Mouse (Mus musculus): ENCODE data around the gene Gm11555. TPM values are rescaled to one million over a fixed set of nuclear protein-coding genes. Genes with fewer than 3 reads are reported as not detected.
"Not testable (repeated sequence)": the region's sequence is repeated elsewhere in the genome, so short reads cannot be mapped to it uniquely, and the experiment has no call there.

Gene Gm11555
- polyA plus RNA-seq, 1 experiment = not detected

DNA sequence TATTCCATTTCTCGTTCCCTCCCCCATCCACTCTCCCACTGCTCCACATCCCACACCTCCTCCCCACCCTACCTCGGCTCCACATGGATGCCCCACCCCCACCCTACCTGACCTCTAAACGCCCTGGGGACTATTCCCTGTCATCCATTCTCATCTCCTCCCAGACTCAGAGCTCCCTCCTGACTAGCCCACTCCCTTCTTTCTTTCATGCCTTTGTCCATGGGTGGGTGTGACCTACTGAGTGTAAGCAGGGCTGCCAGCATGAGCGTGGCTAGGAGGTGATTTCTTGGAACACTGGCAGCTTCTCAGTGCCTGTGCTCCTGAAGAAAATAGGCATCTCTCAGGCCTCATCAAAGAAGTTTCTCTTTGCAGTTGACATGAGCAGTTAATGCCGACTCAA, 7.0 kb upstream of the Gm11555 start:
- Histone ChIP-seq H3K27ac (ENCODE audit: control insufficient read depth, insufficient read depth, low read length) (no peak overlapping the region), H3K27me3 (ENCODE audit: control insufficient read depth, insufficient read depth, low read length) (no peaks in the 10 kb centered on the region), H3K4me1 (replicated peaks; ENCODE audit: control insufficient read depth, insufficient read depth, low read length) (no peaks in the 10 kb centered on the region), H3K4me3 (ENCODE audit: control insufficient read depth, insufficient read depth, low read length) (no peak overlapping the region), H3K36me3 (ENCODE audit: control insufficient read depth, insufficient read depth, low read length) (no peaks in the 10 kb centered on the region)
- TF ChIP-seq POLR2A (IDR thresholded peaks at IDR 0.05; ENCODE audit: control insufficient read depth, extremely low read depth, insufficient read depth, low read length, poor library complexity) (no peak), CTCF (IDR thresholded peaks at IDR 0.05; ENCODE audit: borderline replicate concordance, control insufficient read depth, extremely low read depth, insufficient read depth, low read length, poor library complexity) (no peak)
- DNase-seq = no peak
- 70% methylated on average over 5 of the region's 5 CpGs for WGBS

- H3K27ac ChIP-seq (ENCODE audit: control insufficient read depth, insufficient read depth, low read length) = no peak overlapping the region
- H3K4me3 ChIP-seq (ENCODE audit: control insufficient read depth, insufficient read depth, low read length) = no peak overlapping the region
- no peaks in the 10 kb centered on the region for H3K36me3 ChIP-seq (ENCODE audit: control insufficient read depth, insufficient read depth, low read length)
- TF ChIP-seq CTCF (IDR thresholded peaks at IDR 0.05; ENCODE audit: borderline replicate concordance, control insufficient read depth, extremely low read depth, insufficient read depth, low read length, poor library complexity) = no peak
- TF ChIP-seq POLR2A (IDR thresholded peaks at IDR 0.05; ENCODE audit: control insufficient read depth, extremely low read depth, insufficient read depth, low read length, poor library complexity) = no peak
- 91% methylated on average over 15 of the region's 15 CpGs for WGBS
- no peaks in the 10 kb centered on the region for H3K4me1 ChIP-seq (replicated peaks; ENCODE audit: control insufficient read depth, insufficient read depth, low read length)
- no peaks in the 10 kb centered on the region for H3K27me3 ChIP-seq (ENCODE audit: control insufficient read depth, insufficient read depth, low read length)
- DNase-seq = no peak
These were observed 3.6 kb downstream of the Gm11555 start for GRCm38 (mm10) chr11:99646444-99646843.

- no peak for DNase-seq
- WGBS = 84% methylated on average over 3 of the region's 3 CpGs
- TF ChIP-seq CTCF (IDR thresholded peaks at IDR 0.05; ENCODE audit: borderline replicate concordance, control insufficient read depth, extremely low read depth, insufficient read depth, low read length, poor library complexity) (no peak), POLR2A (IDR thresholded peaks at IDR 0.05; ENCODE audit: control insufficient read depth, extremely low read depth, insufficient read depth, low read length, poor library complexity) (no peak)
- Histone ChIP-seq H3K27ac (ENCODE audit: control insufficient read depth, insufficient read depth, low read length) (no peak overlapping the region), H3K36me3 (ENCODE audit: control insufficient read depth, insufficient read depth, low read length) (no peaks in the 10 kb centered on the region), H3K27me3 (ENCODE audit: control insufficient read depth, insufficient read depth, low read length) (no peaks in the 10 kb centered on the region), H3K4me3 (ENCODE audit: control insufficient read depth, insufficient read depth, low read length) (no peak overlapping the region), H3K4me1 (replicated peaks; ENCODE audit: control insufficient read depth, insufficient read depth, low read length) (no peaks in the 10 kb centered on the region)
These were observed 5.7 kb downstream of the Gm11555 start for GRCm38 (mm10) chr11:99644351-99644750.

DNA sequence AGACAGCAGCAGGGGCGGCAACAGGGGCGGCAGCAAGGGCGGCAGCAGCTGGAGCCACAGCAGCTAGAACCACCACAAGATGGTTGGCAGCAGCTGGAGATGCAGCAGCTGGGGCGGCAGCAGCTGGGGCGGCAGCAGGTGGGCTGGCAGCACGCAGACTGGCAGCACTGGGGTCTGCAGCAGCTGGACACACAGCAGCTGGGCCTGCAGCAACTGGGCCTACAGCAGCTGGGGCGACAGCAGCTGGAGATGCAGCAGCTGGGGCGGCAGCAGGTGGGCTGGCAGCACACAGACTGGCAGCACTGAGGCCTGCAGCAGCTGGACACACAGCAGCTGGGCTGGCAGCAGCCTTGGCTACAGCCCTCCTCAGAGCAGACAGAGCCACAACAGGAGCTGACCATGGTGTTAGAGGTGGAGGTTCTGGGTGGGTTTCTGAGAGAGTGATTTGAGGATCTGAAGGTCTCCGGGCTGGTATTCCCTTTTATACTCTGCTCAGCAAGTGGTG, 6.3 kb downstream of the Gm11555 start, which contains the start of gene Krtap4-7:
TSS of gene Krtap4-7 (minus strand) at position 455 of the 505 bp plus-strand sequence.
- not testable (repeated sequence) for H3K27me3 ChIP-seq (ENCODE audit: control insufficient read depth, insufficient read depth, low read length); DNase-seq; H3K36me3 ChIP-seq (ENCODE audit: control insufficient read depth, insufficient read depth, low read length); H3K4me3 ChIP-seq (ENCODE audit: control insufficient read depth, insufficient read depth, low read length); H3K4me1 ChIP-seq (replicated peaks; ENCODE audit: control insufficient read depth, insufficient read depth, low read length); H3K27ac ChIP-seq (ENCODE audit: control insufficient read depth, insufficient read depth, low read length)
- 82% methylated on average over 9 of the region's 9 CpGs for WGBS

GRCm38 (mm10) chr11:99640926-99641325, 9.1 kb downstream of the Gm11555 start:
- WGBS = 27% methylated on average over 1 of the region's 1 CpGs
- TF ChIP-seq CTCF (IDR thresholded peaks at IDR 0.05; ENCODE audit: borderline replicate concordance, control insufficient read depth, extremely low read depth, insufficient read depth, low read length, poor library complexity) (no peak), POLR2A (IDR thresholded peaks at IDR 0.05; ENCODE audit: control insufficient read depth, extremely low read depth, insufficient read depth, low read length, poor library complexity) (no peak)
- Histone ChIP-seq H3K4me3 (ENCODE audit: control insufficient read depth, insufficient read depth, low read length) (no peak overlapping the region), H3K36me3 (ENCODE audit: control insufficient read depth, insufficient read depth, low read length) (no peaks in the 10 kb centered on the region), H3K4me1 (replicated peaks; ENCODE audit: control insufficient read depth, insufficient read depth, low read length) (no peaks in the 10 kb centered on the region), H3K27me3 (ENCODE audit: control insufficient read depth, insufficient read depth, low read length) (no peaks in the 10 kb centered on the region), H3K27ac (ENCODE audit: control insufficient read depth, insufficient read depth, low read length) (no peak overlapping the region)
- DNase-seq = no peak

DNA sequence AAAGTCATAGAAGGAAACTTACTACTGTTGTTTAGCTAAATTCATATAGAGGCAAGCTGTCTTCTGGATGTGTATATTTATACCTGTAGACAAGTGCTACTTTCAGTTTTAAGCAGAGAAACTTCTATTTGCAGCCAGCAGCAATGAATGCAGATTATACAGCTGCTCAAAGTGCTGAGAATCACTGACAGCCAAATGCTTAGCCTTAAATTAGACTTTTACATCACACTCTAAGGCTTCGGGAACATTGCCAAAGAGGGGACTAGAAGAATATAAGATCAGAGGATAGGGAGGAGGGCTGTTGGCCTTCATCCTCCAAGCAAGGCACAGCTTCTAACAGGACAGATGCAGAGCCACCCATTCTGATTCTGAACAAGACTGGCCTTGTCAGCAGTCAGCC, 12.9 kb downstream of the Gm11555 start:
- WGBS = 89% methylated on average over 1 of the region's 1 CpGs
- DNase-seq = no peak
- Histone ChIP-seq H3K27me3 (ENCODE audit: control insufficient read depth, insufficient read depth, low read length) (no peaks in the 10 kb centered on the region), H3K4me3 (ENCODE audit: control insufficient read depth, insufficient read depth, low read length) (no peak overlapping the region), H3K4me1 (replicated peaks; ENCODE audit: control insufficient read depth, insufficient read depth, low read length) (no peaks in the 10 kb centered on the region), H3K27ac (ENCODE audit: control insufficient read depth, insufficient read depth, low read length) (no peak overlapping the region), H3K36me3 (ENCODE audit: control insufficient read depth, insufficient read depth, low read length) (no peaks in the 10 kb centered on the region)
- no peak for TF ChIP-seq CTCF (IDR thresholded peaks at IDR 0.05; ENCODE audit: borderline replicate concordance, control insufficient read depth, extremely low read depth, insufficient read depth, low read length, poor library complexity)
- TF ChIP-seq POLR2A (IDR thresholded peaks at IDR 0.05; ENCODE audit: control insufficient read depth, extremely low read depth, insufficient read depth, low read length, poor library complexity) = no peak

GRCm38 (mm10) chr11:99634653-99635134, 15.3 kb downstream of the Gm11555 start, which contains the start of gene Krtap4-2:
Gene Krtap4-2, minus strand, starts transcription at chr11:99635084.
- H3K27me3 ChIP-seq (ENCODE audit: control insufficient read depth, insufficient read depth, low read length) = no peaks in the 10 kb centered on the region
- 61% methylated on average over 8 of the region's 8 CpGs for WGBS

More at GRCm38 (mm10) chr11:99634653-99635134, 15.3 kb downstream of the Gm11555 start, which contains the start of gene Krtap4-2:
- no peak for DNase-seq
- H3K4me1 ChIP-seq (replicated peaks; ENCODE audit: control insufficient read depth, insufficient read depth, low read length) = no peaks in the 10 kb centered on the region
- no peak within 1 kb of the TSS for H3K27ac ChIP-seq (ENCODE audit: control insufficient read depth, insufficient read depth, low read length)
- no peak for TF ChIP-seq CTCF (IDR thresholded peaks at IDR 0.05; ENCODE audit: borderline replicate concordance, control insufficient read depth, extremely low read depth, insufficient read depth, low read length, poor library complexity)
- H3K36me3 ChIP-seq (ENCODE audit: control insufficient read depth, insufficient read depth, low read length) = no peaks in the 10 kb centered on the region
- H3K4me3 ChIP-seq (ENCODE audit: control insufficient read depth, insufficient read depth, low read length) = no peak within 1 kb of the TSS

Data from thymus, adult 2 months (tissue).